Mouse (Mus musculus): ENCODE results near the gene 5530401A14Rik.

Gene 5530401A14Rik

GRCm38 (mm10) chr11:81860250-81860972 is at the start of gene 5530401A14Rik:
Gene 5530401A14Rik (plus strand): TSS chr11:81860673.
- DNase-seq, result no peak

GRCm38 (mm10) chr11:81814816-81815215 is 45.7 kb upstream of the 5530401A14Rik start:
- DNase-seq, result no peak

- no peak for DNase-seq
These were observed 43.9 kb upstream of the 5530401A14Rik start for GRCm38 (mm10) chr11:81816531-81816930.

GRCm38 (mm10) chr11:81832381-81832780 is 28.1 kb upstream of the 5530401A14Rik start:
- DNase-seq, result no peak

- no peak for DNase-seq
These were observed 22.0 kb upstream of the 5530401A14Rik start for GRCm38 (mm10) chr11:81838426-81838825.

- no peak for DNase-seq
These were observed 19.5 kb upstream of the 5530401A14Rik start for GRCm38 (mm10) chr11:81841001-81841400.

- peak; percentile 12 for DNase-seq
These were observed 15.3 kb upstream of the 5530401A14Rik start for GRCm38 (mm10) chr11:81845010-81845685.

GRCm38 (mm10) chr11:81845686-81846036 is 14.8 kb upstream of the 5530401A14Rik start:
- DNase-seq, result no peak

- no peak for DNase-seq
These were observed 12.5 kb upstream of the 5530401A14Rik start for GRCm38 (mm10) chr11:81847773-81848490.

- no peak for DNase-seq
These were observed 5.3 kb downstream of the 5530401A14Rik start for GRCm38 (mm10) chr11:81865661-81866382.

- DNase-seq, result no peak
These were observed 11.2 kb downstream of the 5530401A14Rik start for GRCm38 (mm10) chr11:81871506-81872213.

- no peak for DNase-seq
These were observed 36.0 kb downstream of the 5530401A14Rik start for GRCm38 (mm10) chr11:81896511-81896910.

GRCm38 (mm10) chr11:81897547-81898354 is 37.3 kb downstream of the 5530401A14Rik start:
- DNase-seq, result no peak

GRCm38 (mm10) chr11:81902318-81902717 is 41.8 kb downstream of the 5530401A14Rik start:
- no peak for DNase-seq

- DNase-seq, result no peak
These were observed 48.3 kb downstream of the 5530401A14Rik start for GRCm38 (mm10) chr11:81908760-81909159.

- DNase-seq, result no peak
These were observed 49.0 kb downstream of the 5530401A14Rik start for GRCm38 (mm10) chr11:81909397-81909894.

GRCm38 (mm10) chr11:81913071-81913470 is 52.6 kb downstream of the 5530401A14Rik start:
- no peak for DNase-seq

- no peak for DNase-seq
These were observed 55.0 kb downstream of the 5530401A14Rik start for GRCm38 (mm10) chr11:81915501-81915900.

GRCm38 (mm10) chr11:81923096-81923495 is 62.6 kb downstream of the 5530401A14Rik start:
- no peak for DNase-seq

GRCm38 (mm10) chr11:81923626-81924025 is 63.2 kb downstream of the 5530401A14Rik start:
- DNase-seq, result no peak

GRCm38 (mm10) chr11:81926393-81926792 is 65.9 kb downstream of the 5530401A14Rik start:
- no peak for DNase-seq
